Mouse (Mus musculus) embryonic facial prominence, embryonic 11.5 days (tissue): ENCODE data around the gene Selenos. TPM values are rescaled to one million over a fixed set of nuclear protein-coding genes. Genes with fewer than 3 reads are reported as not detected.

ENCODE experiments used
- ATAC-seq: fragments of 200-750 bp; cut with Nextera tagmentation; replicated peaks from 2 replicates; pipeline ENCODE4 v1.8.0; 2017; ENCODE audit warnings: low read depth; ENCODE audit not compliant: insufficient number of reproducible peaks, low FRiP score, low TSS enrichment
- DNase-seq: peaks from one replicate; pipeline ENCODE4 v3.0.0-alpha.2; 2015; ENCODE audit warnings: low spot score
- H3K27ac ChIP-seq: fragments of 300-500 bp; sonication (generic); replicated peaks from 2 replicates; pipeline ENCODE4 v1.5.1; 2014; ENCODE audit warnings: mild to moderate bottlenecking, low read depth, low read length, control low read depth
- H3K27me3 ChIP-seq: fragments of 300-500 bp; sonication (generic); 2 replicates; pipeline ENCODE4 v1.6.1; 2014; ENCODE audit warnings: mild to moderate bottlenecking, low read length, moderate library complexity, mixed read lengths; ENCODE audit not compliant: control insufficient read depth, insufficient read depth
- H3K36me3 ChIP-seq: fragments of 300-500 bp; sonication (generic); replicated peaks from 2 replicates; pipeline ENCODE4 v1.6.1; 2014; ENCODE audit warnings: low read depth, mild to moderate bottlenecking, low read length, moderate library complexity, mixed read lengths; ENCODE audit not compliant: control insufficient read depth, insufficient read depth
- H3K4me1 ChIP-seq: fragments of 300-500 bp; sonication (generic); 2 replicates; pipeline ENCODE4 v1.6.1; 2014; ENCODE audit warnings: low read length, mixed read lengths; ENCODE audit not compliant: control insufficient read depth, insufficient read depth
- H3K4me2 ChIP-seq: fragments of 300-500 bp; sonication (generic); 2 replicates; pipeline ENCODE4 v1.6.1; 2014; ENCODE audit warnings: low read depth, mild to moderate bottlenecking, control low read depth, low read length, moderate library complexity
- H3K4me3 ChIP-seq: fragments of 300-500 bp; sonication (generic); 2 replicates; pipeline ENCODE4 v1.5.1; 2014; ENCODE audit warnings: low read depth, low read length, control low read depth
- H3K9ac ChIP-seq: fragments of 300-500 bp; sonication (generic); replicated peaks from 2 replicates; pipeline ENCODE4 v1.6.1; 2014; ENCODE audit warnings: mild to moderate bottlenecking, control low read depth, low read length
- H3K9me3 ChIP-seq: fragments of 300-500 bp; sonication (generic); replicated peaks from 2 replicates; pipeline ENCODE4 v1.6.1; 2016; ENCODE audit warnings: mild to moderate bottlenecking, low read length, inconsistent platforms, mixed read lengths; ENCODE audit not compliant: control insufficient read depth
- WGBS: fragments of 180-500 bp; shearing (Covaris S2); extraction: QIAGEN DNeasy Blood & Tissue Kit; methylation state at CpG from one replicate; pipeline ENCODE4 v1.1.7; 2014; 5-methylcytosine and 5-hydroxymethylcytosine counted together
- polyA plus RNA-seq: library from polyadenylated mRNA; unstranded; fragments of >200 nt; fragmentation: Nextera tagmentation; extraction: Ambion mirVana; gene quantifications from 2 replicates; pipeline ENCODE4 v1.2.1, GENCODE M21; 2014

The Selenos gene
- polyA plus RNA-seq, 1 experiment from 2014 or later = 88.3 TPM

DNA sequence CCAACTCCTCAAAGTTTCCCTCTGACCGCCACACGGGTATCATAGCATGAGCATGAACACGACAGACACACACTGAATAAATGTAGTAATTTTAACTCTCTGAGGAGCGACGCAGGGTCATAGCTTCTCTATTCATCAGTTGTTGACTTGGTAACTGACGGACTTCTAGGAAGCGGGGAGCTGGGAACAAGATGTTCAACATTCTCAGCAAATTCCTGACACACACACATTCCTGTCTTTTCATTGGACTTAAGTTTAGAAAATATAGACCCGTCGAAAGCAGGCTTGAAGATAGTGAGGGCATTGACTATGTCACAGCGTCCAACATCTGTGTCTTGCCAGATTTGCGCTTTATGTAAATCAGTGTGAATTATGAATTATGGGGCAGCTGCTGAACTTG, 27.8 kb downstream of the Selenos start:
- no peaks in the 10 kb centered on the region for H3K9me3 ChIP-seq
- no peak overlapping the region for H3K4me2 ChIP-seq
- H3K4me1 ChIP-seq = no peaks in the 10 kb centered on the region
- no peak for ATAC-seq
- no peaks in the 10 kb centered on the region; the same call in 1 of the 2 replicates for H3K36me3 ChIP-seq
- no peaks in the 10 kb centered on the region for H3K27me3 ChIP-seq
- 74% methylated on average over 11 of the region's 11 CpGs for WGBS
- no peak overlapping the region for H3K4me3 ChIP-seq
- no peak overlapping the region for H3K27ac ChIP-seq
- DNase-seq = no peak
- no peak overlapping the region for H3K9ac ChIP-seq

DNA sequence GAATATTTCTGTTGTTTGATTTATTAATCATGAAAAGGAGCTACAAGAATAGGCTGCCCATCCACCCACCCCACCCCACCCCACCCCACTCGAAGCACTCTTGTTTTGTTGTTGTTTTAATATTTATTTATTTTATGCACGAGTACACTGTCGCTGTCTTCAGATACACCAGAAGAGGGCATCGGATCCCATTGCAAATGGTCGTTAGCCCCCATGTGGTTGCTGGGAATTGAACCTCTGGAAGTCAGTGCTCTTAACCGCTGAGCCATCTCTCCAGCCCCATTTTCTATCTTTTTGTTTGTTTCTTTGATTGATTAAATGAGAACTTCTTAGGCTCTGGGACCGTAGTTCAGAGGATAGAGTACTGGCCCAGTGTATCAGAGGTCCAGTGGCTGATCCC, 28.5 kb downstream of the Selenos start:
- H3K4me1 ChIP-seq = no peaks in the 10 kb centered on the region

DNA sequence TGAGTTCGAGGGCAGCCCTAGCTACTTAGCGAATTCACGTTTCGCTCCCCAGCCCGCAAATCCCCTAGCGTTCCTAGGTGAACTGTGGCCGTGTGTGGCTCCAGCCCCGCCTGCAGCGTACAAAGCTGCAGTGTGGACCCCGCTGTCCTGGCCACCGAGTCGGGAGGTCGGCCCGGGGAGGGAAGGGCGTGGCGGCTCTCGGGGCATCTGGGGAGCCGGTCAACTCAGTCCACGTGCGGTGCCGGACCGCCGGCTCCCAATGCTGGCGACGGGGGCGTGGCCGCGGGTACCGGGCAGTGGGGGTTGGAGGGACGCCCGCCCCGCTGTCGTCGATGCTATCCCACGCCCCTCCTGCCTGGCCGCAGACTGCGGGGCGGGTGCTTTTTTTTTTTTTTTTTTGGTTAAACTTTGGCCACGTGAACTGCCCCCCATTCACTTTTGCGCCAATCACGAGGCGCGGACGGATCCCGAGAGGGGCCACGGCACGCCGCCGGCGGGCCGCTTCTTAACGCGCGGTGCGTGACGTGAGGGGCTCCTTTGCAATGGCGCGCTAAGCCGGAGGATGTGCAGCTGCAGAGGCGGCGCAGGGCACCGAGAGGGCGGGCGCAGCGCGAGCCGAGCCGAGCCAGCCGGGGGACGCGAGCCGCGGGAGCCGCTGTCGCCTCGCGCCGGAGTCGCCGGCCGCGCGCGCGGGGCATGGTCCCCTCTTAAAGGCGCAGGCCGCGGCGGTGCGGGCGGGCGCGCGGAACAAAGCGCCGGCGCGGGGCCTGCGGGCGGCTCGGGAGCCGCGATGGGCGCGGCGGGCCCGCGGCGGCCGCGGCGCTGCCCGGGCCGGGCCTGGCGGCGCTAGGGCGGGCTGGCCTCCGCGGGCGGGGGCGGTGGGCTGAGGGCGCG, 29.8 kb downstream of the Selenos start, which contains the start of gene Chsy1:
Chsy1 (plus strand) TSS at position 555 of the 894 bp plus-strand sequence.
- H3K9ac ChIP-seq = peak within 1 kb of the TSS; percentile 95
- under 1% methylated on average over 88 of the region's 123 CpGs for WGBS
- H3K36me3 ChIP-seq = no peaks in the 10 kb centered on the region; the same call in 1 of the 2 replicates
- peak within 1 kb of the TSS; percentile 81 for H3K27ac ChIP-seq
- H3K4me3 ChIP-seq = peak within 1 kb of the TSS; percentile 96
- no peaks in the 10 kb centered on the region for H3K4me1 ChIP-seq
- H3K9me3 ChIP-seq = no peaks in the 10 kb centered on the region
- DNase-seq (peak; percentile 94), ATAC-seq (peak; percentile 82)
- no peaks in the 10 kb centered on the region for H3K27me3 ChIP-seq
- peak within 1 kb of the TSS; percentile 81 for H3K4me2 ChIP-seq

More for the DNA sequence above, 28.5 kb downstream of the Selenos start:
- 9% methylated on average over 7 of the region's 7 CpGs for WGBS
- H3K36me3 ChIP-seq = no peaks in the 10 kb centered on the region; the same call in 1 of the 2 replicates
- no peak for ATAC-seq
- H3K9ac ChIP-seq = no peak overlapping the region
- no peaks in the 10 kb centered on the region for H3K27me3 ChIP-seq
- H3K4me2 ChIP-seq = no peak overlapping the region
- no peaks in the 10 kb centered on the region for H3K9me3 ChIP-seq
- peak; percentile 54 for DNase-seq
- no peak overlapping the region for H3K27ac ChIP-seq
- H3K4me3 ChIP-seq = no peak overlapping the region

DNA sequence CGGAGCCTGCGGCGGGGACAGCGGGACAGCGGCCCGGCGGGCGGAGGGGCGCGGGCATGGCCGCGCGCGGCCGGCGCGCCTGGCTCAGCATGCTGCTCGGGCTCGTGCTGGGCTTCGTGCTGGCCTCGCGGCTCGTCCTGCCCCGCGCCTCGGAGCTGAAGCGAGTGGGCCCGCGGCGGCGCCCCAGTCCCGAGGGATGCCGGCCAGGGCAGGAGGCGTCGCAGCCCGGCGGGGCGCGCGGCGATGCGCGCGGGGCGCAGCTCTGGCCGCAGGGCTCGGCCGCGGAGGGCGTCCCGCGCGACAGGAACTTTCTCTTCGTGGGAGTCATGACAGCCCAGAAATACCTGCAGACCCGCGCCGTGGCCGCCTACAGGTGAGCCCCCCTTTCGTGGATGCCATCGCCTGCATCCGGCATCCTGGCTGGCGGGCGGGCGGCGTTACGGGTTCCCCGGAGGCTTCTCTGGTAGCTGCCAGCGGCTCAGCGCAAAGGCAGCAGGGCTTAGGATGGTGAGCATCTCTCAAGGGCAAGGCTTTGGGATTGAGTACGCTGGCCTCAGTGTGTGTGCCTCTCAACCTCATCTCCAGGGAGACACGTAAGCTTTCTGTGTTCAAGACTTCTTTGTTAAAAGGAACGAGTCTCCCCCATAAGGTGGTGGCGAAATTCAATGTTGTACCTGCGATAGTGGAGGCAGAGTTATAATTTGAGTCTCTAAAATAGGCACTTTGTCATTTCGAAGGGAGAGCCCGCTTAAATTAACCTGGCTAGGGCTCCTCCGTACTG, 30.6 kb downstream of the Selenos start:
- Histone ChIP-seq H3K36me3 (no peaks in the 10 kb centered on the region; the same call in 1 of the 2 replicates), H3K27ac (peak overlapping the region; percentile 81), H3K4me2 (peak overlapping the region; percentile 81), H3K4me3 (peak overlapping the region; percentile 96), H3K27me3 (no peaks in the 10 kb centered on the region), H3K9me3 (no peaks in the 10 kb centered on the region), H3K9ac (peak overlapping the region; percentile 95), H3K4me1 (no peaks in the 10 kb centered on the region)
- ATAC-seq = peak; percentile 15; the same call in 1 of the 2 replicates
- WGBS = under 1% methylated on average over 44 of the region's 77 CpGs
- peak; percentile 51 for DNase-seq

DNA sequence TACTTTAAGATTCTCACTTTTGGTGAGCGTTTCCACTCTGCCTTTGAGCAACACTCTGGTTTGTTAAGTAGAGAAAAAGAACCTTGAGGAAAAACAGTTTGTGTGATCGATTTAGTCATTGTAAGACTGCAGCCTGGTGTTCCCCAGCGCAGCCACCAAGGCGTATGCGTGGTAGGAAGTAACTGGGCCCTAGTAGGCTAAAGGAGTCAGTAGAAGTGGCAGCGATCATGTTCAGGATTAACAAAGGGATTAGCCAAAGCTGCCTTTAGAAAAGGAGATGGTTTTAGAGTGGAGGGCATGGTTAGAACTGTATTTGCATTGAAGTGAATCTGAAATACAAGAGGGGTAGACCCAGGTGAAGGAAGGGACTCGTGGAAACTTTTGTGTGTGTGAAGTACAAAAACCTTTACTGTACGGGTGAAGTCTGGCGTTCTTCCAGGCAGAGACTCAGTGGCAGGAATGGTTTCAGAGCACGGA, 31.2 kb downstream of the Selenos start:
- Histone ChIP-seq H3K9me3 (no peaks in the 10 kb centered on the region), H3K4me2 (peak overlapping the region; percentile 81), H3K9ac (peak overlapping the region; percentile 95), H3K4me3 (peak overlapping the region; percentile 96), H3K4me1 (no peaks in the 10 kb centered on the region), H3K27ac (peak overlapping the region; percentile 81; the same call in 1 of the 2 replicates), H3K27me3 (no peaks in the 10 kb centered on the region), H3K36me3 (no peaks in the 10 kb centered on the region; the same call in 1 of the 2 replicates)
- WGBS = 3% methylated on average over 10 of the region's 10 CpGs
- no peak for DNase-seq
- no peak for ATAC-seq

DNA sequence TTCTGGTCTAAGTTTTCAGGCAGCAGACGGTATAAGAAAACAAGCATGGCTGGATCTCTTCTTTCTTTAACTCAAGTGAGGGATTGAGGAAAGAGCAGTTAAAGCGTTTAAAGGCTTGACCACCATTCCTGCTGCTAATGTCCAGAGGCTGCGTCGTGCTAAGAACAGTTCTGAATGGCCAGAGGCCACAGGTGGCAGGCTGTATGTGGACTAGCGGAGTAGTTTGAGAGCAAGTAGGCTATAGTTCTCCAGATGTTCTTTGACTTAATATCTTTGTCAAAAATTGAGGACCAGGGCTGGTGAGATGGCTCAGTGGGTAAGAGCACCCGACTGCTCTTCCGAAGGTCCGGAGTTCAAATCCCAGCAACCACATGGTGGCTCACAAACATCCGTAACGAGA, 31.8 kb downstream of the Selenos start:
- Histone ChIP-seq H3K27ac (no peak overlapping the region), H3K4me3 (peak overlapping the region; percentile 96), H3K27me3 (no peaks in the 10 kb centered on the region), H3K36me3 (no peaks in the 10 kb centered on the region; the same call in 1 of the 2 replicates), H3K9ac (peak overlapping the region; percentile 95), H3K4me2 (peak overlapping the region; percentile 81), H3K9me3 (no peaks in the 10 kb centered on the region), H3K4me1 (no peaks in the 10 kb centered on the region)
- WGBS = 59% methylated on average over 10 of the region's 10 CpGs
- ATAC-seq (no peak), DNase-seq (no peak)

DNA sequence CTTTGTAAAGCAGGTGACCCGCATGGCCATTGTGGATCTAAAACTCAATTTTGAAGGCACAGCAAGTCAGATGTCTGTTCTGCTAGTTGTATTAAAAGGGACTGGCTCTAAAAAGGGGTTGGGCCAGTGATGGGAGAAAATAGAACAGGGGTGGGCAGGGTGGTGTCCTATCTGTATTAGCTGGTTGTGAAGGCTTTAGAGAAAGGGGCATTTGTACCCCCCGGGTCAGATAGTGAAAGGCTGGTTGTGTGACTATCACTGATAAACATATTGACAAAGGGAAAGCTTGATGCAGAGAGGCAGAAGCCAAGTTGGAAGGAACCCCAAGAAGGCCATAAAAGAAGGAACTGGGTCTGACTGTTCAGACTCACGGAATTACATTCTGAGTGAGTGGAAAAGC, 34.1 kb downstream of the Selenos start:
- no peaks in the 10 kb centered on the region for H3K27me3 ChIP-seq
- no peak overlapping the region for H3K4me3 ChIP-seq
- no peak overlapping the region for H3K9ac ChIP-seq
- DNase-seq (no peak), ATAC-seq (no peak)
- WGBS = 91% methylated on average over 3 of the region's 3 CpGs
- H3K36me3 ChIP-seq = no peaks in the 10 kb centered on the region; the same call in 1 of the 2 replicates
- no peaks in the 10 kb centered on the region for H3K4me1 ChIP-seq
- H3K4me2 ChIP-seq = no peak overlapping the region
- no peaks in the 10 kb centered on the region for H3K9me3 ChIP-seq
- H3K27ac ChIP-seq = no peak overlapping the region
